Mouse (Mus musculus) adrenal gland (tissue): ENCODE results near the gene Sco2.

Experiments used
- intact Hi-C: fragments of 180-260 bp; cut with DNase I; formaldehyde crosslinking; loops from one replicate; pipeline ENCODE4 v1.15.1; 2025
- long read RNA-seq, 2 experiments: library from polyadenylated mRNA; unstranded; transcript quantifications; one replicate each; pipeline ENCODE4 v2.0.0; 2020; ENCODE audit warnings: borderline replicate concordance in 1 of 2; ENCODE audit not compliant: insufficient replicate concordance in 1 of 2

Gene Sco2
- long read RNA-seq, experiment 1, transcript Sco2-201 (3 exons, 1,145 nt) = major isoform, 15 of 17 reads
- long read RNA-seq, experiment 1, partial matches to known transcripts = 0 of 17 reads
- long read RNA-seq, experiment 1, other reads (novel, unspliced or antisense) = 1 of 17 reads
- long read RNA-seq, experiment 2, transcript Sco2-201 (3 exons, 1,145 nt) = major isoform, 32 of 34 reads
- long read RNA-seq, experiment 2, partial matches to known transcripts = 0 of 34 reads
- long read RNA-seq, experiment 2, other reads (novel, unspliced or antisense) = 0 of 34 reads

- intact Hi-C loops = no loop called here
Measured at GRCm38 (mm10) chr15:89373762-89374248, at the start of gene Sco2. Gene Sco2 (minus strand): TSS chr15:89373846.

GRCm38 (mm10) chr15:89421938-89422337 is 48.3 kb upstream of the Sco2 start:
- intact Hi-C loops = no loop called here

- intact Hi-C loops = no loop called here
Measured at GRCm38 (mm10) chr15:89415282-89415681, 41.6 kb upstream of the Sco2 start.

GRCm38 (mm10) chr15:89410118-89410517 is 36.5 kb upstream of the Sco2 start, which contains the start of gene Syce3:
Gene Syce3 (minus strand): TSS chr15:89410503.
- intact Hi-C loops = no loop called here

- intact Hi-C loops = no loop called here
Measured at GRCm38 (mm10) chr15:89406691-89407090, 33.0 kb upstream of the Sco2 start.

GRCm38 (mm10) chr15:89404831-89405623 is 31.4 kb upstream of the Sco2 start:
- intact Hi-C loops = no loop called here

- intact Hi-C loops = no loop called here
Measured at GRCm38 (mm10) chr15:89402471-89402870, 28.8 kb upstream of the Sco2 start.

- intact Hi-C loops = no loop called here
Measured at GRCm38 (mm10) chr15:89399716-89400115, 26.1 kb upstream of the Sco2 start.

- intact Hi-C loops = no loop called here
Measured at GRCm38 (mm10) chr15:89398146-89398545, 24.5 kb upstream of the Sco2 start.

GRCm38 (mm10) chr15:89396883-89397282 is 23.2 kb upstream of the Sco2 start:
- intact Hi-C loops = no loop called here

- intact Hi-C loops = no loop called here
Measured at GRCm38 (mm10) chr15:89390081-89390480, 16.4 kb upstream of the Sco2 start.

GRCm38 (mm10) chr15:89387127-89387526 is 13.5 kb upstream of the Sco2 start:
- intact Hi-C loops = no loop called here

- intact Hi-C loops = no loop called here
Measured at GRCm38 (mm10) chr15:89384617-89385016, 11.0 kb upstream of the Sco2 start, which contains the start of gene Klhdc7b. Gene Klhdc7b (plus strand): TSS chr15:89384917.

GRCm38 (mm10) chr15:89379429-89379828 is 5.8 kb upstream of the Sco2 start:
- intact Hi-C loops = loop anchor here (5.0 kb wide), 1 partner anchor 53 kb away; no protein-coding TSS in a partner anchor

GRCm38 (mm10) chr15:89378831-89379401 is 5.3 kb upstream of the Sco2 start, which contains the start of gene Odf3b:
Gene Odf3b (minus strand): TSS chr15:89379282.
- intact Hi-C loops = loop anchor here (5.0 kb wide), 1 partner anchor 53 kb away; no protein-coding TSS in a partner anchor

GRCm38 (mm10) chr15:89377938-89378828 is 4.5 kb upstream of the Sco2 start:
- intact Hi-C loops = loop anchor here (5.0 kb wide), 1 partner anchor 54 kb away; no protein-coding TSS in a partner anchor

GRCm38 (mm10) chr15:89377362-89377761 is 3.7 kb upstream of the Sco2 start:
- intact Hi-C loops = loop anchor here (5.0 kb wide), 1 partner anchor 55 kb away; no protein-coding TSS in a partner anchor

GRCm38 (mm10) chr15:89376957-89377356 is 3.3 kb upstream of the Sco2 start, which contains the start of gene Tymp:
Gene Tymp (minus strand): TSS chr15:89377039.
- intact Hi-C loops = loop anchor here (5.0 kb wide), 1 partner anchor 55 kb away; no protein-coding TSS in a partner anchor

- intact Hi-C loops = loop anchor here (5.0 kb wide), 1 partner anchor 56 kb away; no protein-coding TSS in a partner anchor
Measured at GRCm38 (mm10) chr15:89376040-89376439, 2.4 kb upstream of the Sco2 start.
